Mouse (Mus musculus) kidney, embryonic 16.5 days (tissue): ENCODE measurements around the gene Prrt4. TPM values are rescaled to one million over a fixed set of nuclear protein-coding genes. Genes with fewer than 3 reads are reported as not detected.

Source experiments
- ATAC-seq: fragments of 200-750 bp; cut with Nextera tagmentation; 2 replicates; pipeline ENCODE4 v1.8.0; 2017; ENCODE audit warnings: moderate TSS enrichment; ENCODE audit not compliant: low FRiP score, low TSS enrichment
- H3K27ac ChIP-seq: fragments of 300-500 bp; sonication (generic); 2 replicates; pipeline ENCODE4 v1.5.1; 2014; ENCODE audit warnings: low read length
- H3K27me3 ChIP-seq: fragments of 300-500 bp; sonication (generic); 2 replicates; pipeline ENCODE4 v1.6.1; 2014; ENCODE audit warnings: low read length, control low read depth, mixed read lengths; ENCODE audit not compliant: insufficient read depth
- H3K36me3 ChIP-seq: fragments of 300-500 bp; sonication (generic); 2 replicates; pipeline ENCODE4 v1.6.1; 2014; ENCODE audit warnings: low read length, control low read depth, mixed read lengths; ENCODE audit not compliant: insufficient read depth
- H3K4me1 ChIP-seq: fragments of 300-500 bp; sonication (generic); 2 replicates; pipeline ENCODE4 v1.6.1; 2014; ENCODE audit warnings: low read length, control low read depth, mixed read lengths; ENCODE audit not compliant: insufficient read depth
- H3K4me2 ChIP-seq: fragments of 300-500 bp; sonication (generic); replicated peaks from 2 replicates; pipeline ENCODE4 v1.6.1; 2014; ENCODE audit warnings: low read depth, low read length
- H3K4me3 ChIP-seq: fragments of 300-500 bp; sonication (generic); 2 replicates; pipeline ENCODE4 v1.5.1; 2014; ENCODE audit warnings: mild to moderate bottlenecking, low read length
- H3K9ac ChIP-seq: fragments of 300-500 bp; sonication (generic); replicated peaks from 2 replicates; pipeline ENCODE4 v1.6.1; 2014; ENCODE audit warnings: low read length
- H3K9me3 ChIP-seq: fragments of 300-500 bp; sonication (generic); 2 replicates; pipeline ENCODE4 v1.6.1; 2016; ENCODE audit warnings: low read length, control low read depth
- WGBS: fragments of 180-500 bp; shearing (Covaris S2); extraction: QIAGEN DNeasy Blood & Tissue Kit; methylation state at CpG from one replicate; pipeline ENCODE4 v1.1.7; 2014; 5-methylcytosine and 5-hydroxymethylcytosine counted together
- microRNA-seq: library from miRNA; unstranded; fragments of <30 nt; microRNA quantifications from one replicate; pipeline ENCODE4, GENCODE M21; 2016
- polyA plus RNA-seq: library from polyadenylated mRNA; unstranded; fragments of >200 nt; fragmentation: Nextera tagmentation; extraction: Ambion mirVana; gene quantifications from 2 replicates; pipeline ENCODE4 v1.2.1, GENCODE M21; 2015

Prrt4 gene
- polyA plus RNA-seq, 1 experiment from 2014 or later, result 0.71 TPM

DNA sequence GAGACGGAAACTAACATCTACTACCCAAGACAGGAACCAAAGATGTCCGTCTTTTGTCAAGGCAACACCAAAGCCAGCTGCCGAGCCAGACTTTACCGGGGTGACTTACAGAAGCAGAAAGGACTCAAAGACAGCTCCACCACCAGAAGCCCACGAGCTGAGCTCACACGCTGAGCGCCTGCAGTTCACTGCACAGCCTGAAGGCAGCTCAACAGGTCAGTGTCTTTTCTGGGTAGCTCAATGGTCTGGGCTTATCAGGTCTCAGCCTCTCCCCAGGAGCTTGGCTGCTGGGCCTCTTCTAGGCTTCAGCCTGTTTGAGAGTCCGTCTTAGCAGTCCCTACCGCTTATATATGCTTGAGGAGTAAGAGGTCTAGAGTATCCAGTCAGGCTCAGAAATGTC is 46.3 kb downstream of the Prrt4 start:
- 94% methylated on average over 9 of the region's 9 CpGs for WGBS
- no peak overlapping the region for H3K27ac ChIP-seq
- no peak overlapping the region for H3K4me2 ChIP-seq
- H3K36me3 ChIP-seq, result peaks cover 72% of the 10 kb centered on the region
- no peak overlapping the region for H3K4me3 ChIP-seq
- H3K4me1 ChIP-seq, result no peaks in the 10 kb centered on the region
- no peaks in the 10 kb centered on the region for H3K9me3 ChIP-seq
- H3K27me3 ChIP-seq, result no peaks in the 10 kb centered on the region
- no peak for ATAC-seq
- H3K9ac ChIP-seq, result no peak overlapping the region

DNA sequence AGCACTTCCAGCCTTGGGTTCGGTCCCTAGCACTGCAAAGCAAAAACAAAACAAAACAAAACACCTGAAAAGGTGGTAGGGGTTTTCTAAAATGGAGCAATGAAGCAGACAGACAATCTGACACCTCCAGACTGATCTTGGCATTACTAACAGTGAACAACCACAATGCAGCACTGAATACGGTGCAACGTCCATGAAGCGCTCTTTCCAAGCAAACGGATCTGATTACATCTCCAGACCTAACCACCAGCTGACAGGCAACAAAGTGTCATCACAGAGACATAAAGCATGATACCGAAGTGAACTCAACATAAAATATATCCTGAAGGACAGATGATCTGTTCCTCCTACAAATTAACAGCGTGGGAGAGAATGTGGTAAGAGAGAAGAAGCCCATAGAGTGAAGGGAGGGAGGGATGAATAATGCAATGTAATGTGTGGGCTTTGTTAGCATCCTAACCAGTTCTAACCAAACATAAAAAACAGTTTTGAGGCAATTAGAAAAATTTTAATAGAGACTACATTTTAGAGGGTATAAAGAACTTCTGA is 52.4 kb downstream of the Prrt4 start:
- no peaks in the 10 kb centered on the region for H3K9me3 ChIP-seq
- H3K36me3 ChIP-seq, result peaks cover 55% of the 10 kb centered on the region
- H3K4me3 ChIP-seq, result no peak overlapping the region
- no peak for ATAC-seq
- 52% methylated on average over 7 of the region's 7 CpGs for WGBS
- H3K27me3 ChIP-seq, result no peaks in the 10 kb centered on the region
- H3K4me2 ChIP-seq, result no peak overlapping the region
- H3K27ac ChIP-seq, result no peak overlapping the region
- no peak overlapping the region for H3K9ac ChIP-seq
- H3K4me1 ChIP-seq, result no peaks in the 10 kb centered on the region

- 89% methylated on average over 13 of the region's 13 CpGs for WGBS
- Histone ChIP-seq H3K9ac (no peak overlapping the region), H3K27me3 (no peaks in the 10 kb centered on the region), H3K27ac (no peak overlapping the region), H3K4me1 (0 out of 2 replicates have a peak, but pooled peaks cover 3% of the 10 kb centered on the region), H3K4me3 (no peak overlapping the region), H3K9me3 (no peaks in the 10 kb centered on the region), H3K36me3 (peaks cover 9% of the 10 kb centered on the region), H3K4me2 (no peak overlapping the region)
- no peak for ATAC-seq
Measured at GRCm38 (mm10) chr6:29119990-29120389, 59.4 kb downstream of the Prrt4 start.

Small RNA genes lying within 50 kb of the gene (microRNA-seq; reads per million reads assigned to microRNA genes)
- not detected for gene Gm24303

Other genes starting within 250 kb of the Prrt4 start
- gene Lep, start 119.4 kb downstream of the Prrt4 start, polyA plus RNA-seq, result not detected in 2 replicates
- 45.9 and 53.6 TPM in 2 replicates for gene Rbm28, start 14.6 kb downstream of the Prrt4 start, polyA plus RNA-seq
- 49.1 and 50.3 TPM in 2 replicates for gene Impdh1, start 36.8 kb upstream of the Prrt4 start, polyA plus RNA-seq
- 34.9 TPM in 2 replicates for gene Hilpda, start 92.9 kb upstream of the Prrt4 start, polyA plus RNA-seq
- gene Fam71f2, start 100.0 kb upstream of the Prrt4 start, polyA plus RNA-seq, result 0.26 and 0.39 TPM in 2 replicates
- gene Fam71f1, start 139.6 kb upstream of the Prrt4 start, polyA plus RNA-seq, result 0.12 and 0.26 TPM in 2 replicates
- 420 and 457 TPM in 2 replicates for gene Calu, start 168.5 kb upstream of the Prrt4 start, polyA plus RNA-seq
- 0.44 and 0.79 TPM in 2 replicates for gene Opn1sw, start 208.9 kb upstream of the Prrt4 start, polyA plus RNA-seq
- 20.2 and 23.3 TPM in 2 replicates for gene Ccdc136, start 216.7 kb upstream of the Prrt4 start, polyA plus RNA-seq